ENCODE assay signal across 8 mouse cellular contexts in genomic region chr7:142037553-142038170, GRCm38 (mm10). TPM values are rescaled to one million over a fixed set of nuclear protein-coding genes. Genes with fewer than 3 reads are reported as not detected.
DNase-seq lines count a peak whose midpoint lies in the region; ATAC-seq and TF ChIP-seq lines count a peak whose summit lies in the region.

No protein-coding gene starts in this region.

- H3K4me3 ChIP-seq in bone marrow macrophage, adult 2 months (ENCODE audit: insufficient read depth, low read length) = no peak overlapping the region

- DNase-seq in gastrocnemius, adult 18-20 months (ENCODE audit: low spot score) = peak; percentile 58
- no peak for DNase-seq in gastrocnemius, postnatal 14 days
- DNase-seq in kidney, adult 18-20 months = peak; percentile 68
- DNase-seq in liver = peak; percentile 67
- DNase-seq in natural killer cell, adult 2 months (ENCODE audit: low spot score in 2 of 2) = peak; percentile 38 to 48
- DNase-seq in thymus, postnatal 25 days = peak; percentile 53

- no peak overlapping the region for H3K27ac ChIP-seq in bone marrow macrophage, adult 2 months (ENCODE audit: insufficient read depth, low read depth, low read length)

- intact Hi-C loops in gastrocnemius, postnatal 14 days (cut with DNase I; ENCODE audit: low total_unique reads) = no loop called here

- peak; percentile 43; the same call in 1 of the 2 replicates for TF ChIP-seq CTCF in bone marrow macrophage, adult 2 months (IDR thresholded peaks at IDR 0.05; ENCODE audit: low read depth, low read length)

- peak; percentile 84 for ATAC-seq in erythroid progenitor cell, adult 5-6 weeks (replicated peaks; ENCODE audit: low FRiP score, poor library complexity, severe bottlenecking)

- peaks cover 37% of the 10 kb centered on the region for H3K4me1 ChIP-seq in bone marrow macrophage, adult 2 months (ENCODE audit: control insufficient read depth, insufficient read depth, low read length)

- no peak for TF ChIP-seq POLR2A in bone marrow macrophage, adult 2 months (IDR thresholded peaks at IDR 0.05; ENCODE audit: borderline replicate concordance, low read depth, low read length)

RNA-seq across cellular contexts. Expression of gene Mob2, which starts 23.2 kb away (rescaled TPM):
- 10 to 100 TPM; 49.6 to 51.8 TPM for total RNA-seq in gastrocnemius, adult 18-20 months (2021)
- total RNA-seq in gastrocnemius, postnatal 14 days (2021) = 10 to 100 TPM; 26.6 to 32.0 TPM
- polyA plus RNA-seq in bone marrow macrophage, adult 2 months (2012; ENCODE audit: insufficient read depth, insufficient read length, missing spikeins) = 29.5 and 37.0 TPM in 2 replicates
- 74.6 and 92.6 TPM in 2 replicates for total RNA-seq in erythroid progenitor cell, adult 5-6 weeks (2015; ENCODE audit: low replicate concordance)
- total RNA-seq in erythroid progenitor cell, adult 5-6 weeks (2017; ENCODE audit: low replicate concordance) = 59.1 and 69.3 TPM in 2 replicates

RNA-seq across cellular contexts. Expression of gene Dusp8, which starts 58.0 kb away (rescaled TPM):
- total RNA-seq in gastrocnemius, adult 18-20 months (2021) = 10 to 100 TPM; 21.9 to 41.2 TPM
- 10 to 100 TPM; 16.5 to 24.6 TPM for total RNA-seq in gastrocnemius, postnatal 14 days (2021)
- polyA plus RNA-seq in bone marrow macrophage, adult 2 months (2012; ENCODE audit: insufficient read depth, insufficient read length, missing spikeins) = 0.27 and 0.46 TPM in 2 replicates
- 21.6 and 23.5 TPM in 2 replicates for total RNA-seq in erythroid progenitor cell, adult 5-6 weeks (2015; ENCODE audit: low replicate concordance)
- total RNA-seq in erythroid progenitor cell, adult 5-6 weeks (2017; ENCODE audit: low replicate concordance) = 8.1 and 11.2 TPM in 2 replicates
